Mouse (Mus musculus) olfactory bulb, adult 2 months (tissue): ENCODE data around the gene Mindy3.
A peak's percentile ranks its signal among the peaks of the same experiment; 100 is the strongest.

Experiments used
- CTCF ChIP-seq: fragments of 200-500 bp; IDR thresholded peaks from 2 replicates; pipeline ENCODE4 v1.5.1; 2012; ENCODE audit warnings: low read depth, mild to moderate bottlenecking, low read length, moderate library complexity; ENCODE audit not compliant: insufficient read depth
- POLR2A ChIP-seq: fragments of 200-500 bp; IDR thresholded peaks from 2 replicates; pipeline ENCODE4 v1.6.1; 2012; ENCODE audit warnings: mild to moderate bottlenecking, low read depth, low read length, moderate library complexity; ENCODE audit not compliant: insufficient read depth

GRCm38 (mm10) chr2:12301431-12302170 lies 117.7 kb downstream of the Mindy3 start, which contains the start of gene Itga8:
- TF ChIP-seq POLR2A (no peak), CTCF (peak; percentile 86)
